Mouse (Mus musculus) stomach, postnatal 0 days (tissue): ENCODE data around the gene Rps21.

Source experiments
- CTCF ChIP-seq: IDR thresholded peaks from 2 replicates; pipeline ENCODE4 v1.5.1; 2016; ENCODE audit warnings: antibody characterized with exemption, low read depth, mild to moderate bottlenecking, moderate library complexity
- EP300 ChIP-seq: optimal IDR thresholded peaks from 2 replicates; pipeline ENCODE3; 2016; ENCODE audit warnings: antibody characterized with exemption

DNA sequence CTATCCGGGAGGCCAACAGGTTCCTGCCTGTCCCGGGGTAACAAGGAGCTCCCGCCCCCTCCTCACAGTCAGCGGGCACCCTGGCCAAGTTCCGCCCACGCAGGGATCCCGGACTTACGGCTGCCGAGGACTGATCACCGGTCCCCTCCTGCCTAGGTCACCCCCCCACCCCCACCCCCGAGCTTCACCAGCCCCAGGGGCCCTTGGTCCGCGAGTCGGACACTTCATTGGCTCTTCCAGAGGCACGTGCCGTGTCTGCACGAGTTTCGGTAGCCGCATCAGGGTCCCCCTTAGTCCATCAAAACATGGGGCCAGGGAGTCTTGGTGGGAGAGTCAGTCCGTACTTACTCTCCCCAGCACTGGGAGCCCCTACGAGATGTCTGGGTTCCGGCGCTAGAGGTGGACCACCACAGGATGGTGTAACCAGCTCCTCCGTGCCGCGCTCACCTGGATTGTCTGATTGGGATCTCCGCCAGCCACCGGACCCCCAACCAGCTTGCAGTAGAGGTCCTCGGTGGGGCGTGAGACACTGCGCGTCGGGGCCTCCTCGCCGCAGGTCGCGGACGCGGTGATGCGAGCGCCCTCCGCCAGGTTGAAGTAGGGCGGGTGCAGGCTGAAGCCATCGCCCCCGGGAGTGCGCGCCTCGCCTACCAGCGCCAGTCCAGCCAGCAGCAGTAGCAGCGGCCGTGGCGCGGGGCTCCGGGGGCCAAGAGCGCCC is 32.0 kb upstream of the Rps21 start:
- no peak for TF ChIP-seq CTCF
- no peak for TF ChIP-seq EP300
